Mouse (Mus musculus) limb, embryonic 10.5 days (tissue): ENCODE data around the gene Atxn3. TPM values are rescaled to one million over a fixed set of nuclear protein-coding genes. Genes with fewer than 3 reads are reported as not detected.

Experiments used
- DNase-seq: peaks from one replicate; pipeline ENCODE4 v3.0.0-alpha.2; 2017; ENCODE audit warnings: low spot score
- H3K27ac ChIP-seq: fragments of 300-500 bp; sonication (generic); 2 replicates; pipeline ENCODE4 v1.5.1; 2016; ENCODE audit warnings: mild to moderate bottlenecking
- H3K27me3 ChIP-seq: fragments of 300-500 bp; sonication (generic); 2 replicates; pipeline ENCODE4 v1.6.1; 2016; ENCODE audit warnings: low read depth, mild to moderate bottlenecking; ENCODE audit not compliant: poor library complexity, severe bottlenecking
- H3K36me3 ChIP-seq: fragments of 300-500 bp; sonication (generic); 2 replicates; pipeline ENCODE4 v1.6.1; 2016; ENCODE audit warnings: mild to moderate bottlenecking, moderate library complexity
- H3K4me1 ChIP-seq: fragments of 300-500 bp; sonication (generic); 2 replicates; pipeline ENCODE4 v1.6.1; 2016
- H3K4me3 ChIP-seq: fragments of 300-500 bp; sonication (generic); 2 replicates; pipeline ENCODE4 v1.5.1; 2016; ENCODE audit warnings: mild to moderate bottlenecking, moderate library complexity
- H3K9me3 ChIP-seq: fragments of 300-500 bp; sonication (generic); replicated peaks from 2 replicates; pipeline ENCODE4 v1.6.1; 2016; ENCODE audit warnings: mild to moderate bottlenecking
- WGBS: fragments of 180-500 bp; shearing (Covaris S2); methylation state at CpG from one replicate; pipeline ENCODE4 v1.1.7; 2016; 5-methylcytosine and 5-hydroxymethylcytosine counted together
- polyA plus RNA-seq: library from polyadenylated mRNA; unstranded; fragments of >200 nt; fragmentation: Nextera tagmentation; extraction: Ambion mirVana; gene quantifications from 2 replicates; pipeline ENCODE4 v1.2.1, GENCODE M21; 2016

The Atxn3 gene
- 8.3 and 8.8 TPM in 2 replicates for polyA plus RNA-seq

- WGBS = under 1% methylated on average over 54 of the region's 54 CpGs
- Histone ChIP-seq H3K27me3 (no peaks in the 10 kb centered on the region), H3K27ac (peak within 1 kb of the TSS; percentile 94), H3K36me3 (peaks cover 3% of the 10 kb centered on the region; the same call in 1 of the 2 replicates), H3K9me3 (no peaks in the 10 kb centered on the region), H3K4me1 (peaks cover 14% of the 10 kb centered on the region), H3K4me3 (peak within 1 kb of the TSS; percentile 93)
- peak; percentile 99 for DNase-seq
Measured at GRCm38 (mm10) chr12:101957942-101958544, at the start of gene Atxn3. Atxn3 (minus strand) TSS chr12:101958246.

- no peak for DNase-seq
- Histone ChIP-seq H3K9me3 (no peaks in the 10 kb centered on the region), H3K27ac (no peak overlapping the region), H3K4me3 (no peak overlapping the region), H3K27me3 (no peaks in the 10 kb centered on the region), H3K4me1 (no peaks in the 10 kb centered on the region), H3K36me3 (peaks cover 97% of the 10 kb centered on the region)
- 96% methylated on average over 11 of the region's 11 CpGs for WGBS
Measured at GRCm38 (mm10) chr12:102000785-102001184, 42.7 kb upstream of the Atxn3 start.

- no peak for DNase-seq
- H3K27me3 ChIP-seq = no peaks in the 10 kb centered on the region
- whole genome bisulfite sequencing = 94% methylated on average over 5 of the region's 5 CpGs
Measured at GRCm38 (mm10) chr12:101998929-101999328, 40.9 kb upstream of the Atxn3 start.

GRCm38 (mm10) chr12:101994576-101995467 is 36.8 kb upstream of the Atxn3 start:
- Histone ChIP-seq H3K9me3 (no peaks in the 10 kb centered on the region), H3K36me3 (peaks cover 93% of the 10 kb centered on the region), H3K4me1 (no peaks in the 10 kb centered on the region), H3K4me3 (no peak overlapping the region), H3K27me3 (no peaks in the 10 kb centered on the region), H3K27ac (no peak overlapping the region)
- no peak for DNase-seq
- 96% methylated on average over 8 of the region's 8 CpGs for WGBS

More at GRCm38 (mm10) chr12:101998929-101999328, 40.9 kb upstream of the Atxn3 start:
- H3K36me3 ChIP-seq = peaks cover 94% of the 10 kb centered on the region
- H3K27ac ChIP-seq = no peak overlapping the region
- no peak overlapping the region for H3K4me3 ChIP-seq
- no peaks in the 10 kb centered on the region for H3K4me1 ChIP-seq
- no peaks in the 10 kb centered on the region for H3K9me3 ChIP-seq

GRCm38 (mm10) chr12:101987659-101988058 is 29.6 kb upstream of the Atxn3 start:
- peaks cover 94% of the 10 kb centered on the region for H3K36me3 ChIP-seq
- H3K27ac ChIP-seq = no peak overlapping the region
- 87% methylated on average over 6 of the region's 6 CpGs for WGBS

GRCm38 (mm10) chr12:101985110-101985509 is 27.1 kb upstream of the Atxn3 start:
- Histone ChIP-seq H3K4me3 (no peak overlapping the region), H3K4me1 (no peaks in the 10 kb centered on the region), H3K27ac (no peak overlapping the region), H3K27me3 (no peaks in the 10 kb centered on the region), H3K36me3 (peaks cover 84% of the 10 kb centered on the region), H3K9me3 (no peaks in the 10 kb centered on the region)
- no peak for DNase-seq
- WGBS = 86% methylated on average over 3 of the region's 3 CpGs

More at GRCm38 (mm10) chr12:101987659-101988058, 29.6 kb upstream of the Atxn3 start:
- H3K27me3 ChIP-seq = no peaks in the 10 kb centered on the region
- no peaks in the 10 kb centered on the region for H3K9me3 ChIP-seq
- H3K4me3 ChIP-seq = no peak overlapping the region
- no peak for DNase-seq
- no peaks in the 10 kb centered on the region for H3K4me1 ChIP-seq

GRCm38 (mm10) chr12:101982977-101983376 is 24.9 kb upstream of the Atxn3 start:
- H3K27me3 ChIP-seq = no peaks in the 10 kb centered on the region
- no peak for DNase-seq
- no peaks in the 10 kb centered on the region for H3K9me3 ChIP-seq
- no peak overlapping the region for H3K27ac ChIP-seq
- peaks cover 69% of the 10 kb centered on the region for H3K36me3 ChIP-seq
- H3K4me3 ChIP-seq = no peak overlapping the region
- H3K4me1 ChIP-seq = no peaks in the 10 kb centered on the region
- WGBS = 94% methylated on average over 9 of the region's 9 CpGs

GRCm38 (mm10) chr12:101981559-101981958 is 23.5 kb upstream of the Atxn3 start:
- H3K27ac ChIP-seq = no peak overlapping the region
- H3K36me3 ChIP-seq = peaks cover 56% of the 10 kb centered on the region
- H3K27me3 ChIP-seq = no peaks in the 10 kb centered on the region
- peaks cover 11% of the 10 kb centered on the region for H3K4me1 ChIP-seq
- 95% methylated on average over 2 of the region's 2 CpGs for WGBS
- DNase-seq = no peak
- H3K9me3 ChIP-seq = no peaks in the 10 kb centered on the region
- H3K4me3 ChIP-seq = no peak overlapping the region

GRCm38 (mm10) chr12:101980266-101980665 is 22.2 kb upstream of the Atxn3 start:
- WGBS = 85% methylated on average over 5 of the region's 5 CpGs
- no peaks in the 10 kb centered on the region for H3K9me3 ChIP-seq
- peaks cover 12% of the 10 kb centered on the region for H3K4me1 ChIP-seq
- no peak overlapping the region for H3K27ac ChIP-seq
- H3K36me3 ChIP-seq = peaks cover 47% of the 10 kb centered on the region
- no peak overlapping the region for H3K4me3 ChIP-seq
- no peaks in the 10 kb centered on the region for H3K27me3 ChIP-seq
- no peak for DNase-seq

- DNase-seq = no peak
- Histone ChIP-seq H3K27me3 (no peaks in the 10 kb centered on the region), H3K9me3 (no peaks in the 10 kb centered on the region), H3K4me1 (peaks cover 19% of the 10 kb centered on the region), H3K27ac (no peak overlapping the region), H3K4me3 (no peak overlapping the region), H3K36me3 (peaks cover 38% of the 10 kb centered on the region)
- 96% methylated on average over 8 of the region's 8 CpGs for WGBS
Measured at GRCm38 (mm10) chr12:101979213-101979750, 21.2 kb upstream of the Atxn3 start.

- peaks cover 33% of the 10 kb centered on the region for H3K36me3 ChIP-seq
- H3K4me3 ChIP-seq = no peak overlapping the region
- DNase-seq = no peak
- 88% methylated on average over 1 of the region's 1 CpGs for WGBS
- H3K27me3 ChIP-seq = no peaks in the 10 kb centered on the region
- peaks cover 19% of the 10 kb centered on the region for H3K4me1 ChIP-seq
- H3K27ac ChIP-seq = no peak overlapping the region
- H3K9me3 ChIP-seq = no peaks in the 10 kb centered on the region
Measured at GRCm38 (mm10) chr12:101978588-101978987, 20.5 kb upstream of the Atxn3 start.

- Histone ChIP-seq H3K4me1 (peaks cover 19% of the 10 kb centered on the region), H3K36me3 (peaks cover 33% of the 10 kb centered on the region), H3K27ac (no peak overlapping the region), H3K27me3 (no peaks in the 10 kb centered on the region), H3K9me3 (no peaks in the 10 kb centered on the region), H3K4me3 (no peak overlapping the region)
- WGBS = 84% methylated on average over 5 of the region's 5 CpGs
- no peak for DNase-seq
Measured at GRCm38 (mm10) chr12:101978162-101978561, 20.1 kb upstream of the Atxn3 start.

- Histone ChIP-seq H3K27me3 (no peaks in the 10 kb centered on the region), H3K27ac (no peak overlapping the region), H3K4me3 (peak overlapping the region; percentile 98), H3K36me3 (peaks cover 31% of the 10 kb centered on the region), H3K9me3 (no peaks in the 10 kb centered on the region), H3K4me1 (peaks cover 19% of the 10 kb centered on the region)
- no peak for DNase-seq
- WGBS = 94% methylated on average over 10 of the region's 10 CpGs
Measured at GRCm38 (mm10) chr12:101977404-101977915, 19.4 kb upstream of the Atxn3 start.
